Mouse (Mus musculus): ENCODE results near the gene Cend1.
"Not testable (repeated sequence)": the region's sequence is repeated elsewhere in the genome, so short reads cannot be mapped to it uniquely, and the experiment has no call there.

The Cend1 gene

DNA sequence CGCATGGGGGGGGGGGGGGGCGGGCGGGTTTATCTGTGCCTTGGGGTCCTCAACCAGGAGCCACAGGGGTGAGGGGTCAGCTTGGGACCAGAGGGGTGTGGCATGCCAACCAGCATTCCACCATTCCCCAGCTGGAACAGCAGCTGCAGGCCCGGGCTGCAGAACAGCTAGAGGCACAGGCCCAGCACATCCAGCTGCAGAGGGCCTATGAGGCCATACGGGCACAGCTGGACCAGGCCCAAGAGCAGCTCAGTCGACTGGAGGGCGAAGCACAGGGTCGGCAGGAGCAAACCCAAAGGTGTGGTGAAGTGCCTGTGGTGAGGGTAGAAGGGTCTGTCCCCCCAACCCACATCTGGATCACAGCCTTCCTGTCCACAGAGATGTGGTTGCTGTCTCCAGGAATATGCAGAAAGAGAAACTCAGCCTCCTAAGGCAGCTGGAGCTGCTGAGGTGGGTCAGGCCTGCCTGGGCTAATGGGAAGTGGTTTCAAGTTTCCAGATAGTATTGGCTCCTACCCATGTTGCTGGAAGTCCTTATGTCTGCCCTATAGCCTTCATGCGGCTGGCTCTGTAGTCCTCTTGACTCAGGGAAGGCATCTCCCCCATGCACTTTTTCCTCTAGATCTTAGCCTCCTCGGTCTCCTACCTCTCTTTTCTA, 36.2 kb upstream of the Cend1 start:
- peak; percentile 79 for DNase-seq (ENCODE audit: low read depth, low spot score)

DNA sequence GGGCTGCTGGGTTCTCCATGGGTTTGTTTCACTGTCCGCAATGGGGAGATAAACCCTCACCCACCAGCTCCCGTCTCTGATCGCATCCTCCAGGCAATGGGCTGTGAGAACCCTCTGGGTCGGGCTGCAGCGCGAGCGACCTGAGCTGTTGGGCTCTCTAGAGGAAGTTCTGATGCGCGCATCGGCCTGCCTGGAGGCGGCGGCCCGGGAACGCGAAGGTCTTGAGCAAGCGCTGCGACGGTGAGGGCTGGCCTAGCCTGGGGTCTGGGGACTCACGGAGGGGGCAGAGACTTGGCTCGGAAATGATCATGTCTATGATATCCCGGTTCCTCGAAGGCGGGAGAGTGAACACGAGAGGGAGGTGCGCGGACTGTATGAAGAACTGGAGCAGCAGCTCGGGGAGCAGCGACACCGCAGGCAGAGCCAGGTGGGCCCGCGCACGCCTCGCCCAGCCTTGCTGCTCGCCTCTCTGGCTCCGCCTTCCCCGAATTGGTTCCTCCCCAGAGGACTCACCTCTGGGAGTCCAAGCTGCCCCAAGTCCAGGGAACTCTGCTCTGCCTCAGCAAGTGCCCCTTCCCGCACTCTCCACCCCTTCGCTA, 35.4 kb upstream of the Cend1 start:
- DNase-seq (ENCODE audit: low read depth, low spot score): no peak

DNA sequence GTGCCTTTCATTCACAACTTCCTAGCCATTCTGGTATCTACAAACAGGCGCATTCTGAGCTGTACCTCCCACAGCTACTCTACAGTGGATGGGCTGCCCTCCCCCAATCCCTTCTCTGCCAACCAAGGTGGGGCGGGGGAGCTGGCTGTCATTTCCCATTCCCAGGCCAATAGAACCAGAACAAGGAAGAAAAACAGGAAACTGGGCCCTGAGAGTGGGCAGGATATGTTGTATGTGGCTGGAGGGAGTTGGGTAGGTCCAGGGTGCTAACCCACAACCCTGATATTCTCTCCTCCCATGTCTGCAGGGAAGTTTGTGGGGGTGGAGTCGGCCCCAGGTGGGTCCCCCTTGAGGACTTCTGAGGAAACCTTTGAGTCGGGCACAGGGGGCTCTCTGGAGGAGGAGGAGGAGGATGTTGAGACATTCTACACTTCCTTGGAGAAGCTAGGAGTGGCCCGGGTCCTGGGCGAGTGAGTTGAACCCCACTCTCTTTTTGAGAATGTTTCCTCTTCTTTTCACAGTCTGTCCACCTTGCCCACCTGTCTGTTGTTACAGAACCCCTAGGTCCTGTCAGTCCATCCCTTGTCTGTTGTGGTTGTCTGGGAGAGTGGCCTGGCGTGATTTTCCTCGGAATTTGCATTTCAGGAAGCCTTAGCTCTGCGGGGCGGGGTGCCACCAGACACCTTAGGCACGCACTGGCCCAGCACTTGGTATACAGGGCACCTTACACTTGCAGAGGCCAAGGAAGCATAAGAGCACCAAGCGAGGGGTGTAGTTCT, 34.7 kb upstream of the Cend1 start:
- no peak for DNase-seq (ENCODE audit: low read depth, low spot score)

DNA sequence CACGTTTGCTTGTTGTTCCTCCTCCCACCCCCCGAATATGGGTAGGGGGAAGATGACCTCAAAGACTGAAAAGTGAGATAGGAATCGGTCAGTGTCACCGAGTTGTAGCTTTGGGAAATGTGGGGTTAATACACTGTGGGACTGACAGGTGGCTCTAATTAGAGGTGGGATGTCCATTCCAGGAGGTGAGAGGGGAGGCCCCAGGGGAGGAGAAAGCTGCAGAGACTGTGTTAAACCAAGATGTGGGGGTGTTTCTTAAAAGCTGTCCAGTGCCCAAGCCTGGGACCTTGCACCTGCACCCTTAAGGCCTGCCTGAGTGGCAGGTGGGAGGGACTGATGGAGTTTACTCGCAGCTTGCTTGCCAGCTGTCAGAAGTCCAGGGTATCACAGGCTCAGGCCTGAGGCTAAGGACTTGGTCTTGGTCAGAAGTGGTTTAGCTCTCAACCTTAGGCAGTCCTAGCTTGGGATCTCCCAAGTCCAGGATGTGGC, 33.1 kb upstream of the Cend1 start:
- peak; percentile 65 for DNase-seq (ENCODE audit: low read depth, low spot score)

DNA sequence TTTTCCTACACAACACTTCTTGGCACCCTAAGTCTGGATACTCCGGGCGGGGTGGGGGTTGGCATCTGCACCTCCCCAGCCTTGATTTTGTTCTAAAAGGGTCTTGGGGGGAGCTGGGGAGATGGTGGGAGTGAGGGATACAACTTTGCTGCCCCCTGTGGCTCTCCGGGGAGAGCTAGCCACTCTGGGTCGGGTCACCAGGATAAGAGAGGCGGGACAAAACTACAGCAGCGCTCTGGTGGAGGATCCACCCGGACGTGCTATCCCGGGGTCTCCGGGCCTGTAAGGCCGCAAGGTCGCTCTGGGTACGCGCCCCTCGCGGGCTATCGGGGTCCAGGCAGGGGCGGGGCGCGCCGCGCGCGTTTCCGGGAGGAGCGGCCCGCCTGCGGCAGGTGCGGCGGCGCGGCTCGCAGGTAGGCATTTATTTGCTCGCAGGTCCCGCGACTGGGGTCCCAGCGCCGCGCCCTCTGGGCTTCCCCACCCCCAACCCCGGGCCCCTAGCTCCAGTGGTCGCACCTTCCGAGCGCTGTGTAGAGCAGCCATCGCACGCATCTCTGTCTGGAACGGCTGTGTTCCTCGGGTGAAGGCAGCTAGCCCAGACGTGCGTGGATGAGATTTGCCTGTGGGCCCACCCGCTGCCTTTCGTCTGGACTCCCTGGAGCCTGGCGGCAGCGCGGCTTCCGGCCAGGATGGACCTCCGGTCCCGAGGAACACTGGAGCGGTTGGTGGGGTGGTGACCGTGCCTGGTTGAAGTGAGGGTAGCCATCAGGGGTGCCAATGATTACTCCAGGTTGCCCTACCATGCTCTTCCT, 32.4 kb upstream of the Cend1 start:
- no peak for DNase-seq (ENCODE audit: low read depth, low spot score)

DNA sequence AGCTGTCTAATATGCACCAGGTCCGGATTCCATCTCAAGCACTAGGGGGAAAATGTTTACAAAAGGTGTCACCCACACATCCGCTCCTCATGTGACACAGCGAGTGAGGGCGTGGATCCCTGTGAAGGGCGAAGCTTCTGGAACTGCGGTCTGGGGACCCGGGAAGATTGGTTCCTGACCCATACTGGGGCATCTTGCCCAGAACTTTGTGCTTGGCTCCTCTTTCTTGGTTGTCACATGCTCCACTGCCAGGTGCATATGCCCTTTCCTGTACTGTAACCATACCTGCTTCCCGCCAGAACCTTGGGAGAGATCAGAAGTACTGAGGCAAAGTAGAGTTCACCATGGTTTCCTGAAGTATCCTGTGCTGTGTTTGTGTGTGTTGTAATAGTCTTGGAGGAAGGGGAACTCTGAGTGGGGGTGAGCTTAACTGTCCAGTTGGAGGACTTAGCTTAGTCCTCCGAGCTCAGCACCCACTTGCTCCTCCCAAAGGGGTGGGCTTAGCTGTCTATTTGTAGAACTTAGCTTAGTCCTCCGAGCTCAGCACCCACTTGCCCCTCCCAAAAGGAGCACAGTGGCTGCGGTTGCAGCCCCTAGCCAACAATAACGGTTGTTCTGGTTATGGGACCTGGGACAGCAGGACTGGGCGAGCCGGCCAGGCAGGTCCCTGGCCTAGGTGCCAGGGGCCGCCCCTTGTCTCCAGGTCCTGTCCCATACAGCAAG, 31.3 kb upstream of the Cend1 start, which contains the start of gene Cracr2b:
TSS of gene Cracr2b (plus strand) at position 704 of the 723 bp plus-strand sequence.
- no peak for DNase-seq (ENCODE audit: low read depth, low spot score)

DNA sequence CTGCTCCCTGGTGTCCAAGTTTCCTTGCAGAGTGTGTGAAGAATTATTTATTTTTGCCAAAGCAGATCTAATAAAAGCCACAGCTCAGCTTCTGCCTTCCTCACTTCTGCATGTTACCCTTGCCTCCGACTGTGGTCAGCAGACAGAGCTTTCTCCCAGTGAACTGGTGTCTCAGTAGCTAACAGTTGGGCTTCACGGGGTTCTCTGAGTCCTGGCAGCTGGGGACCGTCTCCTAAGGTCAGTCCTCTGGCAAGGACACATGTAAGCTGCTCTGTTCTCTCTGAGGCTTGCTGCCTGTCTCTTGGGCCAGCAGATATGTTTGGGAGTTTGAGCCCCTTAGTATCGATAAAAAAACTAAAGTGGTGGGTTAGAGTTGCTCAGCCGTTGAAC, 30.7 kb upstream of the Cend1 start:
- no peak for DNase-seq (ENCODE audit: low read depth, low spot score)

DNA sequence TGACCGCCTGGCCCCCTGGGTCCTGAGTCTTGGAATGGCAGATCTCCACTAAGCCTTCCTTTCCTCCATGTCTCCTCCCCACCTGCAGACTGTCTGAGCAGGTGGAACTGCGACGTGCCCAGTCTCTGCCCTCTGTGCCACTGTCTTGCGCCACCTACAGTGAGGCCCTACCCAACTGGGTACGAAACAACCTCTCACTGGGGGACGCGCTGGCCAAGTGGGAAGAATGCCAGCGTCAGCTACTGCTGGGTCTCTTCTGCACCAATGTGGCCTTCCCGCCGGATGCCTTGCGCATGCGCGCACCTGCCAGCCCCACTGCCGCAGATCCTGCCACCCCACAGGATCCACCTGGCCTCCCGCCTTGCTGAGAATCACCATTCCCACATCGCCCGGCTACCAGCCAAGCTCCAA, 30.0 kb upstream of the Cend1 start:
- no peak for DNase-seq (ENCODE audit: low read depth, low spot score)

DNA sequence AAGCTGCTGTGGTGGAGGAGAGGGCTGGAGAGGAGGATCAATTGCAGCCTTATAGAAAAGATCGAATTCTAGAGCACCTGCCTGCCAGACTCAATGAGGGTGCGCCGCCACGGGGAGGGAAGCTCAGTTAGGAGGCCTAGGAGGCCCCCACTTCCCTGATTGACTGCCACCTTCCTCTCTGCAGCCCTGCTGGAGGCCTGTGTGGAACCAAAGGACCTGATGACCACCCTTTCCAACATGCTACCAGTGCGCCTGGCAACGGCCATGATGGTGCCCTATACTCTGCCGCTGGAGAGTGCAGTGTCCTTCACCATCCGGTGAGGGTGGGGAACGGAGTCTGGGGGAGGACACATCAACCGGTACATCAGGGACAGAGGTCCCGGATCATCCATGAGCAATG, 29.4 kb upstream of the Cend1 start:
- no peak for DNase-seq (ENCODE audit: low read depth, low spot score)

DNA sequence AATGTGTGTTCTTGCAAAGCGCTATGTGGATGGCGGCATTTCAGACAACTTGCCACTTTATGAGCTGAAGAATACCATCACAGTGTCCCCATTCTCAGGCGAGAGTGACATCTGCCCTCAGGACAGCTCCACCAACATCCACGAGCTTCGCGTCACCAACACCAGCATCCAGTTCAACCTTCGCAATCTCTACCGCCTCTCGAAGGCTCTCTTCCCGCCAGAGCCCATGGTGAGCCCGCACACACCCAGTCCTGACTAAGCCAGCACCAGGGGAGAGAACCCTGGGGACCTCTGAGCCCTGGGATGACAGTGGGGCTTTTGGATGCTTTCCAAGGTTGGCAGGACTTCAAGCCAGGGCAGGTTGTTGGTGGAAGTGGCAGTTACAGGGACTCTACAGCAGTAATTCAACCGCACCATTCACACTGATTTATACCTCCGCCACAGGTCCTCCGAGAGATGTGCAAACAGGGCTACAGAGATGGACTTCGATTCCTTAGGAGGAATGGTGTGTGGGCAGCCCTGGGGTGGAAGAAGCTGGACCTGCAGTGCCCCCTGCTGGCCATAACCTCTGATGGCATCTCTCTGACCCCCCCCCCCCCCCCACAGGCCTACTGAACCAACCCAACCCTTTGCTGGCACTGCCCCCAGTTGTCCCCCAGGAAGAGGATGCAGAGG, 28.8 kb upstream of the Cend1 start:
- peak; percentile 68 for DNase-seq (ENCODE audit: low read depth, low spot score)

DNA sequence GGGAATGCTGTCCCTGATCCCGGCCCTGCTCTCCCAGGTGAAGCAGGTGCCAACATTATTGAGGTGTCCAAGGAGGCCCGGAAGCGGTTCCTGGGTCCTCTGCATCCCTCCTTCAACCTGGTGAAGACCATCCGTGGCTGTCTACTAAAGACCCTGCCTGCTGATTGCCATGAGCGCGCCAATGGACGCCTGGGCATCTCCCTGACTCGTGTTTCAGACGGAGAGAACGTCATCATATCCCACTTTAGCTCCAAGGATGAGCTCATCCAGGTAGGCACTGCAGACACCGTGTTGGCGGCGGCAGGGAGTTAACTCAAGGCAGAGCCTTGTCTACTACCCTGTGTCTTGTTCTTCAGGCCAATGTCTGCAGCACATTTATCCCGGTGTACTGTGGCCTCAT, 27.9 kb upstream of the Cend1 start:
- no peak for DNase-seq (ENCODE audit: low read depth, low spot score)

DNA sequence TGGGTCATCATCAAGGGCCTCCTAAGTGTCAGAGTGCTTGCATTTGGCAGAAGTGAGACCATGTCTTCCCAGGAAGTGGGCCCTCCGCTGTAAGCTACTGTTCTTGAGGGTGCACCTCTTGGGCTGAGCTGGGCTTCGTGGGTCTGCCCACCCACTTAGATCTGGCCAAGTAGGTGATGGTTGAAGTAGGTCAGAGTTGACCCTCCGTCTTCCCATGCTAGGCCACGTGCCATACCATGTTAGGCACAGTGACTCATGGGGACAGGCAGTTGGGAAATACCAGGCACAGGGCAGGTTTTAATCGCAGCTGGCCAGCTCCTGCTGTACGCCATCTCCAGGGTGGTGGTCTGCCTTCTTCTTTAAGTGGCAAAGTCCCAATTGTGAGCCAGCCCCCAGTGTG, 27.4 kb upstream of the Cend1 start:
- peak; percentile 55 for DNase-seq (ENCODE audit: low read depth, low spot score)

DNA sequence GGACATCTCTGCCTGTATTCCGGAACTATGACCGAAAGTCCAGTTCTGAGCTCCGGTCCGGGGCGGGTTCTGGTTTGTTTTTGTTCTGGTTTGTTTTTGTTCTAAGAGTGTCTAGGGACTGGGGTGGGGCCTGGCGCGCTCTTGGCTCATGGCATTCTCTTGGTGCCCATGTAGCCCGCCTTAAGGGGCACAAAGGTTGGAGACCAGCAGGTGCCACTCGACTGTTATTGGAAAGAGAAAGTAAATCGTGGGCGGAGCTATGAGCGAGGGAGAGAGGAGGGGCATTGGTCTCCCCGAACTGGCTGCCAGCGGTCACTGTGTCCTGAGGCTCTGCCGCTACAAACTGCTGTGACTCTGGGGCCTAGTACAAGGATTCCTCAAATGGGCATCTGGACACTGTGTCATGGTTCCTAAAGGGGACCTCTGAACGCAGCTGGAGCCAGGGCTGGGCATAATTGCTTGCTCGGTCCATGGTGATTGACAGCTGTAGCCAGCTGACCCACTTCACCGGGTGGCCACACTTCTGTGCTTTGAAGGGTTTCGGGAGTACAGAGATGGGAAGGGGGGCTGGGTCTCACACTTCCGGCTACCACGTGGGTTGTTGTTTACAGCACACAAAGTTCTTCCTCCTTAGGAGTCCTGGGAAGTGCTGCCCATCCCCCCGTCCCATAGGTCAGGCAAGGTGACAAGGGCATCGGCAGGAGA, 26.5 kb upstream of the Cend1 start:
- peak; percentile 79 for DNase-seq (ENCODE audit: low read depth, low spot score)

DNA sequence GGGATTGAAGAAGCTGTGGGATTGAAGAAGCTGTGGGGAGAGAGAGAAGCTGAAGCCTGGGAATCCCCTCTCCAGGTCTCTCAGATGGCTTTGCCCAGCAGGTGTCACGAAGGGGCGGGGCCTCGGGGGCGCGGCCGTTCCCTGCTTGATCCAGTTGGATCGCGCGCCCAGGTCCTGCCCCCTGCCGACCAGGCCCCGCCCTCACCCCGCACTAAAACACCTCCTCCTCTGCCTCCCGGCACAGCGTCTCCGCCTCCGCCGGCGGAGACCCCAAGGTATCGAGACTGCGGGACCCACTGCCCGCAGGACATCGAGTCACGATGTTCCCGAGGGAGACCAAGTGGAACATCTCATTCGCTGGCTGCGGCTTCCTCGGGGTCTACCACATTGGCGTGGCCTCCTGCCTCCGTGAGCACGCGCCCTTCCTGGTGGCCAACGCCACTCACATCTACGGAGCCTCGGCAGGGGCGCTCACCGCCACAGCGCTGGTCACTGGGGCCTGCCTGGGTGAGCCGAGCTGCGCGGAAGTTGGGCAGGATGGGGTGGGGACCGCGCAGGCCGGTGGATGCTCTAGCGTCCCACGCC, 25.8 kb upstream of the Cend1 start, which contains the start of gene Pnpla2:
TSS of gene Pnpla2 (plus strand) at position 232 of the 585 bp plus-strand sequence.
- DNase-seq (ENCODE audit: low read depth, low spot score): peak; percentile 83

DNA sequence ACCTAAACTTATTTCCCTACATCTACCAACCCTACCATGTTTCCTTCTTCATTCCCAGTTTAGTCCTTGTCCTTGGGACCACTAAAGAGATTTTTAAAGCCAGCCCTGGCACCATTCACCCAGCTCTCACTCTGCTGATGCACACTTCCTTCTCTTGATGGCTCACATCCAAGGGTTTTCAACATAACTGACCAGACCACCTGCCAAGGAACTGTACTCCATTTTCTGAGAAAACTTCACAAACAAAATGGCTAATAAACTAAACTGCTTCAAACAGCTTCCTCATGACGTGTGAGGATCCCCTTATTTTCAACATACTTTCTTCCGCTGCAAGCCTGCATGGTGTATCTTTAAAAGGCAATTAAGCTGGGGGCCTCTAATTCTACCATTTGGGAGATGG, 24.3 kb upstream of the Cend1 start:
- no peak for DNase-seq (ENCODE audit: low read depth, low spot score)

DNA sequence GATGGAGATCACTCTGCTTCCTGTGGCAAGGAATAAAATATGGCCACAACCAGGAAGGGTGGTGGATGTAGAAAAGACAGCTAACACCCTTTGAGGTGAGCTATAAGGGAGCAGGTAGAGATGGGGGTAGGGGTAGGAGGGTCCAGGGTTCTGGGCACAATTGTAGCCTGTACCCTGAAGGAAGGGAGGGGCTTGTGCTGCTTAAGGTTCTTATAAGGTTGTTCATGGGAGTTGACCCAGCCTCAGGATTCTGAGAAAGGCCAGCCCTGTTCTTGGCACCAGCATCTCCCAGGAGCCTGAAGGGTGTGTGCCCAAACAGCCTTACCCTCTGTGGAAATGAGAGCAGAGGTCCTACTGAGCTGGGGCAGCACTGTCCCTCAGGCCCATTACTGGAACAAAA, 22.6 kb upstream of the Cend1 start:
- DNase-seq (ENCODE audit: low read depth, low spot score): no peak

DNA sequence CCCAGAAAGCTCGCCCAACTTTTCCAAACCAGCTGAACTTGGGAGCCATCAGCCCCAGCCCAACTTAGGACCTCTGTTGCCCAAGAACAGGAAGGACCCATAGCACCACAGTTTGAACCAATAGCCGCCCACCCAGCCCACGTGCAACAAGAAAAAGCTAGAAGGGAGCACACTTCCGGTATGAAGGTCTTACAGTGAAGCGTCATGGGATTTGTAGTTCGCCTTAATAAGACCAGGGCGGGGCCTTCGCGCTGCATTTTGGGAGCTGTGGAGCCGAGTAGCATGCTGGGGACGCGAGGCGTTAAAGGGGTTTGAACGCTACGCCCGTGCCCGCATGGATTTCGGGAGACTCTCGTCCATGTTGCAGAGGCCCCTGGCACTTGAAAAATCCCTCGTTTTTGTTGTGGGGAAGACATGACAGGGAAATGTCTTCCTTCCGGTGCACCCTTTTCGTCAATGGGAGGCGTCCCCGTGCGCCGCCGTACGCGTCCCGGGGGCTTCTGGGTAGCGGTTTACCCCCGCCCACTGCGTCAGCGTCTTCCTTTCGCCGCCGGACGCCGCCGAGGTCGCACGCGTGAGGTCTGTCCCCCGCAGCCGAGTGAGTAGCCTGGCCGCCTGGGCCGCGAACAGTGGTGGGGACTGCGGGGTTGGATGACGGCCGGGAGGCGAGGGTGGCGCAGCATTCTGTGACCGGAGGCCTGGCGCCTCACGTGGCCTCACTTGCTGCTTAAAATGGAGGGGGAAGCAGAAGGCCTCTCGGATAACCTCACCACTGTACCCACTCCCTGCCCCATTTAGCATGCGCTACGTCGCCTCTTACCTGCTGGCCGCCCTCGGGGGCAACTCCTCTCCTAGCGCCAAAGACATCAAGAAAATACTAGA, 18.1 kb upstream of the Cend1 start, which contains the start of gene Rplp2:
TSS of gene Rplp2 (plus strand) at position 261 of the 882 bp plus-strand sequence.
- peak; percentile 96 for DNase-seq (ENCODE audit: low read depth, low spot score)

DNA sequence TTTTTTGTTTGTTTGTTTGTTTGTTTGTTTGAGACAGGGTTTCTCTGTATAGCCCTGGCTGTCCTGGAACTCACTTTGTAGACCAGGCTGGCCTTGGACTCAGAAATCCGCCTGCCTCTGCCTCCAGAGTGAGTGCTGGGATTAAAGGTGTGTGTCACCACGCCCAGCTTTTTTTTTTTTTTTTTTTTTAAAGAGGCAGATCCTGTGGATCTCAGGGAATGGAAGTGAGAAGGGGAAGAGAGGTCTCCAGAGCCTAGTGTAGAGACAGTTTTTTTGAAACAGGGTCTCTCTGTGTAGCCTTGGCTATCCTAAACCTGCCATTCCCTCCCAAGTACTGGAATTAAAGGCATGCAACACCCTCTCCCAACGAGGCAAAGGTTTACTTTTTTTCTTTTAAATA, 17.1 kb upstream of the Cend1 start:
- not testable (repeated sequence) for DNase-seq (ENCODE audit: low read depth, low spot score)

Data from 3T3-L1 (cell line).